Mouse (Mus musculus): ENCODE data around the gene Olfr1309.
"Not testable (repeated sequence)": the region's sequence is repeated elsewhere in the genome, so short reads cannot be mapped to it uniquely, and the experiment has no call there.

Olfr1309 gene

DNA sequence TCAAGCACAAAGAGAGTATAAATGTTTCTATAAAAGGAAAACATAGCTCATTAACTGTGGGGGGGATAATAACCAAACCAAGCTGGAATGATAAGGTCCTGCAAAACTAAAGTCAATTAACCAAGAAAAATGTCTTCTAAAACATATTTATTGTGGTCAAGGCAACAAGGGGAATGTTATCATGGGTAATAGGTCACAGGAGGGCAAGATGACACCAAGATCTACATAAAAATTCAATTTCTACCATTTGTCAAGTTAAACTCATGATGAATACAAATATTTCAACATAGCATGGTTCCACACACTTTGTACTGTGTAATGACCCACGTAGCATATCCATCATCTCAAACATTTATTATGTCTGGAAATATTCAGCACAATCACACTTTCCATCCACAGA lies at the start of gene Olfr1309:
Gene Olfr1309 (minus strand): TSS at position 101 of the 400 bp plus-strand sequence.
- DNase-seq (ENCODE audit: low read depth, low spot score), result no peak

DNA sequence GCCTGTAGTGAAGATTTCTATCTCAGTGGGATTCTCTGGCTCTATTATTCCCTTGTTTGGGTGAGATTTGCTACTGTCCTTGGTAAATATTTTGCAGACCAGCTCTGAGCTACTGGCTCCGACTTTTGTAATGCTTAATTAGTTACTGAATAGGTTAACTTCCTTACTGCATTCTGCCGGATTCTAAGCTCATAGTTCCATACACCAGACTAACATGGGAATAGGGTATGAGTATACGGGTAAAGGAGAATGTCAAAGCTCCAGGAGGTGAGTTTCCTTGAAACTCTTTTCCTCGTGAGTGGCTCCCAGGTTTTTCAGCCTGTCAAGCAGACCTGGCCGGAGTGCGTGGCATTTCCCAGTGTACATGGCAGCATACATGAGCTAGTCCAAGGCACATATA lies 36.9 kb upstream of the Olfr1309 start:
- not testable (repeated sequence) for DNase-seq (ENCODE audit: low read depth, low spot score)

DNA sequence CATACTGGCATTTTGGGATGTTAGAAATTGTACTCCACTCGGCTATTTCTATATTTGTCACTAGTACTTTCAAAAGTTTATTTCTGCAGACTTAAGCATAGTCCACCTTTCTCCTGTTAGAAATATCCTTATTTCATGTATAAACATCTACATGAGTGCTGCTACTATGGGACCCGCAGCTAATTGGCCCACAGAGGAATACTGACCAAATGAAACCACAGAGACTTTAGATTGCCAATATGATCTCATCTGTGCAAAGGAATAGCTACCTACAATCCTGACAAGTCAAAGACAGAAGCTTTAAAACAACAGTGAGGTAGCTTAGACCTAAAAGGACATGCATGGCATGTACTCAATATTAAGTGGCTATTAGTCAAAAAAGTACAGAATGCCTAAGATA lies 34.2 kb upstream of the Olfr1309 start, which contains the start of gene Olfr1311:
Gene Olfr1311 (minus strand): TSS at position 101 of the 400 bp plus-strand sequence.
- DNase-seq (ENCODE audit: low read depth, low spot score), result no peak

DNA sequence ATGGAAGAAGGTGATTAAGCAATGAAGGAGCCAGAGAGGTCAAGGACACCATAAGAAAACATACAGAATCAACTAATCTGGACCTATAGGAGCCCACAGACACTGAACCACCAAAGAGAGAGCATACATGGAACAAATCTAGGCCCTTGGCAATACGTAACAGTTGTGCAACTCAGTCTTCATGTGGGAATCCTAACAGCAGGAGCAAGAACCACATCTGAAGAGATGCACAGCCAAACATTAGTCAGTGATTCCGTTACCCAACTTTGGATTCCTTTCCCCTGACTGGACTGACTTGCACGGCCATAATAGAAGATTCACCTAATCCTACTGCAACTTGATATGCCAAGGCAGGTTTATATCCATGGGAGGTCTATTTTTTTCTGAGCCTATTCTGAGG lies 24.8 kb upstream of the Olfr1309 start:
- no peak for DNase-seq (ENCODE audit: low read depth, low spot score)

DNA sequence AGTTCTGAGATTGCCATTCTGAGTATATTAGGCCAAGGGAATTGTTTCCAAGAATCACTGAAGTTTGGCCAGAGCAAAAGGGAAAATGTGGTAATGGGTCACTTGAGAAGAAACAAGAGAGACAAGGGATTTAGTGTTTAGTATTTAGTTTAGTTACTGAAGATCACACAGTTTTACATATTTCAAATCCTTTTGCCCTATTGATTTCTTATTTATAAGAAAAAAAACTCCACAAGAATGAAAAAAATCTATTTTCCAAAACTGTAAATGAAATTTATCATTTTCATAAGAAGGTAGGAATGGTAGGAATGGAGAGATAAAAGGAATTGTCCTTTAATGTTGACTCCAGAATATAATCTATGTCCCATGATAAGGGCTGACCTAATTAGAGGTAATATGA lies 22.5 kb upstream of the Olfr1309 start, which contains the start of gene Olfr1310:
Gene Olfr1310 (minus strand): TSS at position 101 of the 400 bp plus-strand sequence.
- no peak for DNase-seq (ENCODE audit: low read depth, low spot score)

DNA sequence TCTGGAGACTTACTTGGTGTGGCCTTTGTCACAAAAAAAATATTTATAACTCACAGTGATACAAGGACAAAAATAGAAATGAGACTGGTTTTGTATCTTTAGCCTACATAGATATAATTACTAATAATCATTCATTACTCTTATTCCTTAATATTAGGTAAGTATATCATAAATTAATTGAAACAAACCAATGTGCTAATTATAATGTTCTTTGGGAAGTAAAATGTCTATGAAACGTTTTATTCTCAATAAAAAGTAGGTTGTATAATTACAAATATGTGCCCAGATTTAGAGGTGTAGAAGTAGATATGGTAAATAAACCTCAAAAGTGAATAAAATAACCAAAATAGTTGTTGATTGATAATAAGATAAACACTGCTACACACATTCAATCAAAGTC lies 25.2 kb downstream of the Olfr1309 start, which contains the start of gene Olfr1308:
Gene Olfr1308 (minus strand): TSS at position 101 of the 400 bp plus-strand sequence.
- no peak for DNase-seq (ENCODE audit: low read depth, low spot score)

DNA sequence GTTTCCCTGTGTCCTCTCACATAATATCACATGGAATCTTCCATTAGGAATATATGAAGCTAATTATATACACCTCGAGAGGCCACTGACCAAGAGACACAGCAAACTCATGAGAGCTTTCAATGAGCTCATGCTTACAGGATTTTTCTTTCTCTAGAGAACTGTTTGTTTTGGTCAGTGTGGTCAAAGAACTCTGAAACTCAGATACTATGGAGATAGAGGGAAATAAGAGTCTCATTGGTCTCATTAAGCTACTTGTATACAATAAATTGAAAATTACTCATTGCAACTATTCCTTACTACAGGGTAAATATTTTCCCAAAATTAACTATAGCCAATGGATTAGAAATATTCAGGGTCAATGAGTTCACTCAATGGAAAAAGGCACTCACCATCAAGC lies 40.7 kb downstream of the Olfr1309 start, which contains the start of gene Olfr1307:
Gene Olfr1307 (minus strand): TSS at position 101 of the 400 bp plus-strand sequence.
- no peak for DNase-seq (ENCODE audit: low read depth, low spot score)

Measured in CD4-positive, CD25-positive, alpha-beta regulatory T cell, adult 2 months (primary cell).